Mouse (Mus musculus) erythroblast, embryonic 14.5 days (primary cell): Measurements from ENCODE around the gene Lmod1. TPM values are rescaled to one million over a fixed set of nuclear protein-coding genes. Genes with fewer than 3 reads are reported as not detected.

Experiments used
- H3K27me3 ChIP-seq: 2 replicates; pipeline ENCODE4 v1.6.1; 2012; ENCODE audit warnings: inconsistent platforms; ENCODE audit not compliant: control insufficient read depth
- H3K36me3 ChIP-seq: 2 replicates; pipeline ENCODE4 v1.6.1; 2012; ENCODE audit warnings: mild to moderate bottlenecking, inconsistent platforms; ENCODE audit not compliant: control insufficient read depth
- H3K4me1 ChIP-seq: 2 replicates; pipeline ENCODE4 v1.6.1; 2012; ENCODE audit warnings: inconsistent platforms; ENCODE audit not compliant: control insufficient read depth
- H3K4me3 ChIP-seq: replicated peaks from 2 replicates; pipeline ENCODE3; 2012; ENCODE audit warnings: moderate library complexity, mild to moderate bottlenecking, inconsistent platforms
- H3K9me3 ChIP-seq: 2 replicates; pipeline ENCODE4 v1.6.1; 2012; ENCODE audit warnings: low read length, inconsistent platforms, mixed read lengths; ENCODE audit not compliant: control insufficient read depth
- GATA1 ChIP-seq: IDR thresholded peaks from 2 replicates; pipeline ENCODE4 v1.6.1; 2012; ENCODE audit warnings: low read length, inconsistent platforms, mixed read lengths
- TAL1 ChIP-seq: IDR thresholded peaks from 3 replicates; pipeline ENCODE4 v1.6.1; 2012; ENCODE audit warnings: low read length, inconsistent platforms, mixed read lengths
- polyA plus RNA-seq: library from polyadenylated mRNA; stranded (reverse); fragments of >175 nt; gene quantifications from 2 replicates; pipeline ENCODE4 v1.2.3, GENCODE M21; 2012

Lmod1 gene
- polyA plus RNA-seq, 1 experiment, result not detected

DNA sequence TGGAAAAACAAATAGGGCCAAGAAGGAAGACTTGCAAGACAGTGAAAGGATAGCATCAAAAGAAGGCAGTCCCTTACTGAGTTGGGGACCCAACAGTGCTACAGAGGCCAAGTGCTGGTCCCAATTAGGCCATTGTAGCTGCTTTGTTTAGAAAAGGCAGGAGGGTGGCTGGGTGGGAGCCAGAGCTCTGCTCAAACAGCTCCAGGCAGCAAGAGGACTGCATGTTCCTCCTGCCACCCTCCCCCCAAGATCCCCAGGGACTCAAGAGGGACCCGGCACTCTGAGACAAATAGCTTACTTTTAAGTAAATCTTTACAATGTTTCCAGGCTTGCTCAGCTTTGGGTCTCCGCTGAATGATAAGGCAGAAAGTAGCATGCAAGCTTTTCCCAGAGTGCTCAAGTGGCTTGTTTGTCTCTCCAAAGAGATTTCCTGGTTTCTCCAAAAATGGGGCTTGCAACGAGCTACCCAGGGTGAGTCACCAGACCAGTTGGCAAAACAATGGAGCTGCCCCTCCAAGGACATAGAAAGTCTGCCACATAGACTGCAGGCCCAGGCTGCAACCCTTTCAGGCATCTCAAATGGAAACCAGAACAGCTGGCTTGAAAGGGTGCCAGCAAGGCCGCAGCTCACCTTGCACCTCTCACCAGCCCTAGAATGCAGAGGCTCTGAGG lies 23.0 kb downstream of the Lmod1 start:
- no peaks in the 10 kb centered on the region for H3K9me3 ChIP-seq
- TF ChIP-seq TAL1 (no peak), GATA1 (no peak)
- no peaks in the 10 kb centered on the region for H3K36me3 ChIP-seq
- H3K27me3 ChIP-seq, result no peaks in the 10 kb centered on the region
- no peaks in the 10 kb centered on the region for H3K4me1 ChIP-seq
- no peak overlapping the region for H3K4me3 ChIP-seq

DNA sequence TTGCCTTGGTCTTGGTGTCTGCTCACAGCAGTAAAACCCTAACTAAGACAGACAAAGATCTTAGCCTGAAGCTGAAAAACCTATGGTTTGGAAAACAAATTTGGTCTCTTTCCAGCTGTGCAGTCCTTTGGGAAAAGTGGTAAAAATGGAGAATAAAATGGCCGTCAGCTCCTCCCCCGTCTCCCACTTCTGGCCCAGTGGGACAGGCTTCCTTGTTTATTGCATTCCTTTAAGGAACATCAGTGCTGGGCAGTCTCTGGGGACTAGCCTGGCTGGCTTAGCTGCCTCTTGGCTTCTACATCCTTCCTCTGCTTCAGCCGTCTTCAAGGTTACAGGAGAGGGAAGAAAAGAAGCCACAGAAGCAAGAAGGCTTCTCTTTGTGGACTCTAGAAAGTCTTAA lies 27.3 kb downstream of the Lmod1 start:
- Histone ChIP-seq H3K36me3 (no peaks in the 10 kb centered on the region), H3K4me3 (no peak overlapping the region), H3K9me3 (no peaks in the 10 kb centered on the region), H3K27me3 (no peaks in the 10 kb centered on the region), H3K4me1 (no peaks in the 10 kb centered on the region)
- TF ChIP-seq TAL1 (no peak), GATA1 (no peak)

DNA sequence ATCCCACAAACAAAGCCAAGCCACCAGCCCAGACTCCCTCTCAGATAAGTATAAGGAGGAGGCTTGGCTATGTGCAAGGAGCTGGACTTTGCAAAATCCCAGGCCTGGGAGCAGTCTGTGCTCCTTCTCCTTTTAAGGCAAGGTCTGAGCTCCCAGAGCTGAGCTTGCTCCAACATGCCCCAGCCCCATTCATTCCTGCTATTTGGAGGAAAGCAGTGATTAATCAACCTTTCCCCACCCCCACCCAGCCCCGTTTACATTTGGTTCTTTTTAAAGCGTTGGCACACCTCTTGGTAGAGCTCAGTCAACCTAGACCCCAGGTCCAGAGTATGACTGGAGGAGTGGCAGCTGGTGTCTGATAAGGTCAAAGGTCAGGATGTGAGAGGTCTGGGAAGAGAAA lies 34.5 kb downstream of the Lmod1 start:
- Histone ChIP-seq H3K36me3 (no peaks in the 10 kb centered on the region), H3K4me1 (no peaks in the 10 kb centered on the region), H3K9me3 (peaks cover 3% of the 10 kb centered on the region), H3K27me3 (no peaks in the 10 kb centered on the region), H3K4me3 (no peak overlapping the region)
- TF ChIP-seq GATA1 (no peak), TAL1 (no peak)

GRCm38 (mm10) chr1:135361491-135361890 lies 36.9 kb downstream of the Lmod1 start:
- Histone ChIP-seq H3K9me3 (peaks cover 3% of the 10 kb centered on the region), H3K4me1 (no peaks in the 10 kb centered on the region), H3K27me3 (no peaks in the 10 kb centered on the region), H3K4me3 (no peak overlapping the region), H3K36me3 (no peaks in the 10 kb centered on the region)
- TF ChIP-seq TAL1 (no peak), GATA1 (no peak)

GRCm38 (mm10) chr1:135362115-135362514 lies 37.5 kb downstream of the Lmod1 start:
- H3K27me3 ChIP-seq, result no peaks in the 10 kb centered on the region

DNA sequence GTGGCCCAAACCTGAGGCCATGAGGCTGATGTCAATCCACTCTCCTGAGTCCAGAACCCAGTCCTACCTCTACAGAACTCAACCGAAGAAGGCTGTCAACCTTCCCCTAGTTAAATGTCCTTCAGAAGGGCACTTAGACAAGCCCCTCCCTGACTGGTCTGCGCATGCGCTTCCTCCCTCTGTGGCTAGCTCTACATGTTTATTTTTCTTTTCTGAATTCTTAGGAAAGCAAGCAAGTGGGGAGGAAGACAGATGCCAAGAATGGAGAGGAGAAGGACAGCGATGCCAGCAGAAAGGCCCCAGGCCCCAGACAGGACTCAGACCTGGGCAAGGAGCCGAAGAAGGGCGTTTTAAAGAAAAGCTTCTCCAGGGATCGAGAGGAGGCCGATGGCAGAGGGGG lies 38.8 kb downstream of the Lmod1 start:
- H3K4me3 ChIP-seq, result no peak overlapping the region
- no peaks in the 10 kb centered on the region for H3K36me3 ChIP-seq
- peaks cover 3% of the 10 kb centered on the region for H3K9me3 ChIP-seq
- H3K27me3 ChIP-seq, result peaks cover 7% of the 10 kb centered on the region
- H3K4me1 ChIP-seq, result no peaks in the 10 kb centered on the region; the same call in 1 of the 2 replicates
- no peak for TF ChIP-seq TAL1
- no peak for TF ChIP-seq GATA1

More at GRCm38 (mm10) chr1:135362115-135362514, 37.5 kb downstream of the Lmod1 start:
- H3K36me3 ChIP-seq, result no peaks in the 10 kb centered on the region
- H3K4me1 ChIP-seq, result no peaks in the 10 kb centered on the region
- no peak overlapping the region for H3K4me3 ChIP-seq
- peaks cover 3% of the 10 kb centered on the region for H3K9me3 ChIP-seq
- no peak for TF ChIP-seq GATA1
- no peak for TF ChIP-seq TAL1

GRCm38 (mm10) chr1:135366380-135366779 lies 41.8 kb downstream of the Lmod1 start:
- H3K9me3 ChIP-seq, result peaks cover 3% of the 10 kb centered on the region
- no peaks in the 10 kb centered on the region; the same call in 1 of the 2 replicates for H3K4me1 ChIP-seq
- H3K36me3 ChIP-seq, result no peaks in the 10 kb centered on the region
- peaks cover 26% of the 10 kb centered on the region for H3K27me3 ChIP-seq
- no peak for TF ChIP-seq GATA1
- TF ChIP-seq TAL1, result no peak
- no peak overlapping the region for H3K4me3 ChIP-seq

- no peaks in the 10 kb centered on the region; the same call in 1 of the 2 replicates for H3K4me1 ChIP-seq
- H3K27me3 ChIP-seq, result peaks cover 29% of the 10 kb centered on the region
- H3K4me3 ChIP-seq, result no peak overlapping the region
- TF ChIP-seq GATA1 (no peak), TAL1 (no peak)
- H3K36me3 ChIP-seq, result no peaks in the 10 kb centered on the region
- H3K9me3 ChIP-seq, result no peaks in the 10 kb centered on the region; the same call in 1 of the 2 replicates
Observed at GRCm38 (mm10) chr1:135367005-135367404, 42.4 kb downstream of the Lmod1 start.

GRCm38 (mm10) chr1:135367595-135367994 lies 43.0 kb downstream of the Lmod1 start:
- H3K9me3 ChIP-seq, result no peaks in the 10 kb centered on the region
- H3K36me3 ChIP-seq, result no peaks in the 10 kb centered on the region
- no peak overlapping the region for H3K4me3 ChIP-seq
- no peaks in the 10 kb centered on the region; the same call in 1 of the 2 replicates for H3K4me1 ChIP-seq
- peaks cover 31% of the 10 kb centered on the region for H3K27me3 ChIP-seq
- TF ChIP-seq TAL1 (no peak), GATA1 (no peak)
